Mouse (Mus musculus): ENCODE results near the gene Pes1. TPM values are rescaled to one million over a fixed set of nuclear protein-coding genes. Genes with fewer than 3 reads are reported as not detected.

Pes1 gene
- polyA plus RNA-seq, 1 experiment from 2014 or later: 81.2 TPM

- H3K27me3 ChIP-seq (ENCODE audit: control insufficient read depth, insufficient read depth, low read length): no peaks in the 10 kb centered on the region
- no peaks in the 10 kb centered on the region for H3K9me3 ChIP-seq (replicated peaks; ENCODE audit: control insufficient read depth, low read length)
- H3K4me3 ChIP-seq (ENCODE audit: low read depth, low read length): no peak overlapping the region
- no peaks in the 10 kb centered on the region for H3K4me1 ChIP-seq (ENCODE audit: control insufficient read depth, insufficient read depth, low read length)
- H3K27ac ChIP-seq (replicated peaks; ENCODE audit: low read depth, low read length): no peak overlapping the region
- no peak overlapping the region for H3K4me2 ChIP-seq (ENCODE audit: low read depth, low read length)
- ATAC-seq (replicated peaks; ENCODE audit: insufficient number of reproducible peaks, low FRiP score, low TSS enrichment, low read depth) (no peak), DNase-seq (ENCODE audit: low spot score) (no peak)
- WGBS: 91% methylated on average over 3 of the region's 3 CpGs
- no peak overlapping the region for H3K9ac ChIP-seq (replicated peaks; ENCODE audit: low read length)
- peaks cover 8% of the 10 kb centered on the region for H3K36me3 ChIP-seq (replicated peaks; ENCODE audit: control insufficient read depth, insufficient read depth, low read depth, low read length)
Measured at GRCm38 (mm10) chr11:3969837-3970236, 6.1 kb downstream of the Pes1 start.

- Histone ChIP-seq H3K36me3 (replicated peaks; ENCODE audit: control insufficient read depth, insufficient read depth, low read depth, low read length) (peaks cover 8% of the 10 kb centered on the region), H3K4me1 (ENCODE audit: control insufficient read depth, insufficient read depth, low read length) (no peaks in the 10 kb centered on the region), H3K27me3 (ENCODE audit: control insufficient read depth, insufficient read depth, low read length) (no peaks in the 10 kb centered on the region), H3K4me2 (ENCODE audit: low read depth, low read length) (no peak overlapping the region), H3K9me3 (replicated peaks; ENCODE audit: control insufficient read depth, low read length) (no peaks in the 10 kb centered on the region), H3K27ac (replicated peaks; ENCODE audit: low read depth, low read length) (no peak overlapping the region), H3K4me3 (ENCODE audit: low read depth, low read length) (no peak overlapping the region), H3K9ac (replicated peaks; ENCODE audit: low read length) (no peak overlapping the region)
- ATAC-seq (replicated peaks; ENCODE audit: insufficient number of reproducible peaks, low FRiP score, low TSS enrichment, low read depth): no peak
- DNase-seq (ENCODE audit: low spot score): no peak
- WGBS: 97% methylated on average over 7 of the region's 7 CpGs
Measured at GRCm38 (mm10) chr11:3970361-3970760, 6.6 kb downstream of the Pes1 start.

DNA sequence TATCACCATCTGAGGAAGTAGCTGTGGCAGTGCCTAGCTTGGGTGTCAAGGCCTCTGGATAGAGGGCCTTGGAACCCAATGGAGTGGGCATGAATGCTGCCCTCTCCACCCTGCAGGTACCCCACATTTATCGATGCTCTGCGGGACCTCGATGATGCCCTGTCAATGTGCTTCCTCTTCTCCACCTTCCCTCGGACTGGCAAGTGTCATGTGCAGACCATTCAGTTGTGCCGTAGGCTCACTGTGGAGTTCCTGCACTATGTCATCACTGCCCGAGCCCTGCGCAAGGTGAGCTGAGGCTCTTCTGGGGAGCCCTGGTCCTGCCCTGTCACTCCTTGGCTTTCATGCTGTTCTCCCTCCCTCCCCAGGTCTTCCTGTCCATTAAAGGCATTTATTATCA lies 9.3 kb downstream of the Pes1 start:
- no peak overlapping the region for H3K4me3 ChIP-seq (ENCODE audit: low read depth, low read length)
- WGBS: 96% methylated on average over 7 of the region's 7 CpGs
- H3K4me2 ChIP-seq (ENCODE audit: low read depth, low read length): no peak overlapping the region
- H3K27me3 ChIP-seq (ENCODE audit: control insufficient read depth, insufficient read depth, low read length): no peaks in the 10 kb centered on the region
- DNase-seq (ENCODE audit: low spot score) (no peak), ATAC-seq (replicated peaks; ENCODE audit: insufficient number of reproducible peaks, low FRiP score, low TSS enrichment, low read depth) (no peak)
- no peak overlapping the region for H3K27ac ChIP-seq (replicated peaks; ENCODE audit: low read depth, low read length)
- H3K9ac ChIP-seq (replicated peaks; ENCODE audit: low read length): no peak overlapping the region
- H3K9me3 ChIP-seq (replicated peaks; ENCODE audit: control insufficient read depth, low read length): no peaks in the 10 kb centered on the region
- H3K4me1 ChIP-seq (ENCODE audit: control insufficient read depth, insufficient read depth, low read length): no peaks in the 10 kb centered on the region
- H3K36me3 ChIP-seq (replicated peaks; ENCODE audit: control insufficient read depth, insufficient read depth, low read depth, low read length): peaks cover 10% of the 10 kb centered on the region

DNA sequence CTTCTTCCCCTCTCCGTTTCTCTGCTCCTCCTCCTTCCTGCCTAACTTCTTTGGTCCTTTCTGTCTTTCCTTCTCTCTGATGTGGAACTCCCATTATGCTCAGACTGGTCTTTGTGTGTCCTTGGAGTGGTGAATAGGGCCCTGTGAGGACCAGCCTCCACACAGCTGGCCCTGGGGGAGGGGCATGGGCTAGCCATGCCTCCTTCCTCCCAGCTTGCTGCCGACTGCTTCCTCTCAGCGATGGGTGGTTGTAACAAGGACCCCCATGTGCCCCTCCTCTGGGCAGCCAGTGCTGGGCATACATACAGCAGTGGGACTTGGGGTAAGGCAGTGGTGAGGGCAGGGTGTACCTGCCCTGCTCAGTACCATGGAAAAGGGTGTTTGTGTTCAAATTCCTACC lies 10.5 kb downstream of the Pes1 start:
- WGBS: 59% methylated on average over 3 of the region's 3 CpGs
- no peak overlapping the region for H3K27ac ChIP-seq (replicated peaks; ENCODE audit: low read depth, low read length)
- H3K36me3 ChIP-seq (replicated peaks; ENCODE audit: control insufficient read depth, insufficient read depth, low read depth, low read length): peaks cover 10% of the 10 kb centered on the region
- no peak overlapping the region for H3K4me2 ChIP-seq (ENCODE audit: low read depth, low read length)
- no peak overlapping the region for H3K4me3 ChIP-seq (ENCODE audit: low read depth, low read length)
- H3K9ac ChIP-seq (replicated peaks; ENCODE audit: low read length): no peak overlapping the region
- H3K27me3 ChIP-seq (ENCODE audit: control insufficient read depth, insufficient read depth, low read length): no peaks in the 10 kb centered on the region
- no peaks in the 10 kb centered on the region for H3K4me1 ChIP-seq (ENCODE audit: control insufficient read depth, insufficient read depth, low read length)
- H3K9me3 ChIP-seq (replicated peaks; ENCODE audit: control insufficient read depth, low read length): no peaks in the 10 kb centered on the region
- ATAC-seq (replicated peaks; ENCODE audit: insufficient number of reproducible peaks, low FRiP score, low TSS enrichment, low read depth) (no peak), DNase-seq (ENCODE audit: low spot score) (no peak)

DNA sequence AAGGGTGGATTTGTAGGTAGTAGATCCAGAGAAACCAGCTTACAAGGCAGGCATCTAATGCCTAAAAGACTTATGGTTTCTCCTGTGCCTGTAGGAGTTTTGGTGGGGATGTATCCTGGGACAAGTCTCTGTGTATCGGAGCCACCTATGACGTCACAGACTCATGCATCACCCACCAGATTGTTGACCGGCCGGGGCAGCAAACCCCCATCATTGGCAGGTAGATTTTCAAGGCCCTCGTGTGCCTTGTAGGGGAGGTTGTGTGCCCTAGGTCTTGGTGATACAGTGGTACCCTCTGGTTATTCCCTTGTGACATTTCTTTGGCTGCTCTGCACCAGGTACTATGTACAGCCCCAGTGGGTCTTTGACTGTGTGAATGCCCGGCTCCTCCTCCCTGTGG lies 12.9 kb downstream of the Pes1 start, which contains the start of gene 4930556J24Rik:
Gene 4930556J24Rik (minus strand): TSS at position 101 of the 400 bp plus-strand sequence.
- Histone ChIP-seq H3K36me3 (replicated peaks; ENCODE audit: control insufficient read depth, insufficient read depth, low read depth, low read length) (peaks cover 7% of the 10 kb centered on the region), H3K9ac (replicated peaks; ENCODE audit: low read length) (no peak within 1 kb of the TSS), H3K4me1 (ENCODE audit: control insufficient read depth, insufficient read depth, low read length) (no peaks in the 10 kb centered on the region), H3K27ac (replicated peaks; ENCODE audit: low read depth, low read length) (no peak within 1 kb of the TSS), H3K9me3 (replicated peaks; ENCODE audit: control insufficient read depth, low read length) (no peaks in the 10 kb centered on the region), H3K27me3 (ENCODE audit: control insufficient read depth, insufficient read depth, low read length) (no peaks in the 10 kb centered on the region), H3K4me2 (ENCODE audit: low read depth, low read length) (no peak within 1 kb of the TSS), H3K4me3 (ENCODE audit: low read depth, low read length) (no peak within 1 kb of the TSS)
- 94% methylated on average over 6 of the region's 6 CpGs for WGBS
- no peak for DNase-seq (ENCODE audit: low spot score)
- ATAC-seq (replicated peaks; ENCODE audit: insufficient number of reproducible peaks, low FRiP score, low TSS enrichment, low read depth): no peak

- Histone ChIP-seq H3K36me3 (replicated peaks; ENCODE audit: control insufficient read depth, insufficient read depth, low read depth, low read length) (peaks cover 3% of the 10 kb centered on the region), H3K9ac (replicated peaks; ENCODE audit: low read length) (no peak overlapping the region), H3K4me1 (ENCODE audit: control insufficient read depth, insufficient read depth, low read length) (no peaks in the 10 kb centered on the region), H3K4me2 (ENCODE audit: low read depth, low read length) (no peak overlapping the region), H3K27ac (replicated peaks; ENCODE audit: low read depth, low read length) (no peak overlapping the region), H3K27me3 (ENCODE audit: control insufficient read depth, insufficient read depth, low read length) (no peaks in the 10 kb centered on the region), H3K4me3 (ENCODE audit: low read depth, low read length) (no peak overlapping the region), H3K9me3 (replicated peaks; ENCODE audit: control insufficient read depth, low read length) (no peaks in the 10 kb centered on the region)
- WGBS: 89% methylated on average over 5 of the region's 5 CpGs
- ATAC-seq (replicated peaks; ENCODE audit: insufficient number of reproducible peaks, low FRiP score, low TSS enrichment, low read depth) (no peak), DNase-seq (ENCODE audit: low spot score) (no peak)
Measured at GRCm38 (mm10) chr11:3978421-3978820, 14.6 kb downstream of the Pes1 start.

GRCm38 (mm10) chr11:3981536-3981935 lies 17.8 kb downstream of the Pes1 start:
- Histone ChIP-seq H3K27me3 (ENCODE audit: control insufficient read depth, insufficient read depth, low read length) (no peaks in the 10 kb centered on the region), H3K36me3 (replicated peaks; ENCODE audit: control insufficient read depth, insufficient read depth, low read depth, low read length) (no peaks in the 10 kb centered on the region; the same call in none of the 2 replicates), H3K27ac (replicated peaks; ENCODE audit: low read depth, low read length) (no peak overlapping the region), H3K9ac (replicated peaks; ENCODE audit: low read length) (no peak overlapping the region), H3K9me3 (replicated peaks; ENCODE audit: control insufficient read depth, low read length) (no peaks in the 10 kb centered on the region), H3K4me3 (ENCODE audit: low read depth, low read length) (no peak overlapping the region), H3K4me1 (ENCODE audit: control insufficient read depth, insufficient read depth, low read length) (no peaks in the 10 kb centered on the region), H3K4me2 (ENCODE audit: low read depth, low read length) (no peak overlapping the region)
- WGBS: 41% methylated on average over 6 of the region's 6 CpGs
- ATAC-seq (replicated peaks; ENCODE audit: insufficient number of reproducible peaks, low FRiP score, low TSS enrichment, low read depth): no peak
- peak; percentile 27 for DNase-seq (ENCODE audit: low spot score)

DNA sequence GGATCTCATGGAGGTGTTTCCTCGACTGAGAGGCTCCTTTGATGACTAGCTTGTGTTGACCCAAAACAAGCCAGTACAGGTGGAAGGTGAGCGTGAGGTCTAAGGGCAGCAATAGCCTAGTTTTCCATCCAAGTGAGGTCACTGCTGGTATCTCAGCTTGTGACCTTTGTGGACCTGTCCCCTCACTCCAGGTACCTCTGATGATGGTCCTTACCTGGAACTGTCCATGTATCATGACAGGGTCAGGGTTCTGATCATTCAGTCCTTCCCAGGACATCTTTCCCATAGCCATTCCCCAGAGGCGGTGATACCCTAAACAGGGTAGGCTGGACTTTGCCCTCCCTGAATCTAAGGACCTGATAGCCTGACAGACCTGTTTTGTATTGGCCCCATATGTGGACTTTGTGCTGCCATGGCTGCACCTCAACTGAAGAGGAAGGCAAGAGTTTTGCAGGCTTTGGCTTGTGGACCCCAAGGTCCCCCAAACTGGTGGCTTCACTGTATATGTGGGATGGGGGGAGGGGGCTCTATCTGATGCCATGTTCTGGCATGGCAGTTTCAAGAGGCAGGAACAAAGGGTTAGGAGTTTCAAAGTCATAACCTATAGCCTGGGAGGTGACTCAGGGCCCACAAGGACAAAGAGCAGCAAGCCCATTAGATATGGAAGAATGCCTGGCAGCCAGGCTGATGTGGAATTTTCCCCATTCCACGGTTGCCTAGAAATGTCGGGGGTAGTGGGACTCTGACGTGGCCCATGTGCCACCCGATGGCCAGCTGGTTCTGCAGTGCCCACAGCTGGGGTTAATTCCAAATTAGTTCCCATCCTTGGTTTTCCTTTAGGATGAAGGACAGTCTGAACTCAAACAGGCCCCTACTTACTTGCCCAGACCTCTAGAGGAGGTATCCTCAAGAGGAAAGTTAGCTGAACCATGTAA lies 18.8 kb downstream of the Pes1 start:
- Histone ChIP-seq H3K4me3 (ENCODE audit: low read depth, low read length) (no peak overlapping the region), H3K9ac (replicated peaks; ENCODE audit: low read length) (no peak overlapping the region; the same call in 1 of the 2 replicates), H3K27me3 (ENCODE audit: control insufficient read depth, insufficient read depth, low read length) (no peaks in the 10 kb centered on the region), H3K27ac (replicated peaks; ENCODE audit: low read depth, low read length) (no peak overlapping the region), H3K4me2 (ENCODE audit: low read depth, low read length) (no peak overlapping the region; the same call in 1 of the 2 replicates), H3K36me3 (replicated peaks; ENCODE audit: control insufficient read depth, insufficient read depth, low read depth, low read length) (no peaks in the 10 kb centered on the region), H3K9me3 (replicated peaks; ENCODE audit: control insufficient read depth, low read length) (no peaks in the 10 kb centered on the region), H3K4me1 (ENCODE audit: control insufficient read depth, insufficient read depth, low read length) (no peaks in the 10 kb centered on the region)
- no peak for ATAC-seq (replicated peaks; ENCODE audit: insufficient number of reproducible peaks, low FRiP score, low TSS enrichment, low read depth)
- no peak for DNase-seq (ENCODE audit: low spot score)
- WGBS: 69% methylated on average over 7 of the region's 7 CpGs
